Mouse (Mus musculus): ENCODE measurements around the gene Fbxo9. TPM values are rescaled to one million over a fixed set of nuclear protein-coding genes. Genes with fewer than 3 reads are reported as not detected.
"Not testable (repeated sequence)": the region's sequence is repeated elsewhere in the genome, so short reads cannot be mapped to it uniquely, and the experiment has no call there.

Fbxo9 gene
- total RNA-seq (2021): 100 to 1,000 TPM; 105 to 115 TPM
- long read RNA-seq, transcript Fbxo9-202 (13 exons, 2,155 nt): major isoform, 112 of 137 reads
- long read RNA-seq, partial matches to known transcripts: 3 of 137 reads
- long read RNA-seq, other reads (novel, unspliced or antisense): 19 of 137 reads

- DNase-seq (ENCODE audit: low spot score in 2 of 2): peak; percentile 83 to 85
Measured at GRCm38 (mm10) chr9:78108796-78109239, at the start of gene Fbxo9, which contains the start of gene Ick. Gene Fbxo9 (minus strand): TSS chr9:78109065. Gene Ick (plus strand): TSS chr9:78109192.

DNA sequence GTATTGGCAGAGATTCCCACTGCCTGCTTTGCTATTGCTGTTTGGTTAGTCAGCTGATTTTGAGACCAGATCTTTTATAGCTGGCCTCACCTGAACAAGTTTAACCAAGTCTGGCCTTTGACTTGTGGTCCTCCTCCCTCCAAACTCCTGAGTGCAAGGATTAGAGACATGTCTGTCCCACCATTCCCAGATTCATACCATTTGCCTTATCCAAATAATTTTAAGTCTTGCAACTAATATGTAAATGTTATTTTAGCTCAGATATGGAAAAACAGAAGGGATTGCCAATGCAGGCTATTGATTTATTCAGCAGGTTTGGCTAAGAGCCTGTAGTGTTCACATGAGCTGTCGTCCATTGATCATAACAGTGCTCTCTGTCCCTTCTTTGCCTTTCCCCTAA lies 48.4 kb upstream of the Fbxo9 start:
- DNase-seq (ENCODE audit: low spot score in 2 of 2): no peak

DNA sequence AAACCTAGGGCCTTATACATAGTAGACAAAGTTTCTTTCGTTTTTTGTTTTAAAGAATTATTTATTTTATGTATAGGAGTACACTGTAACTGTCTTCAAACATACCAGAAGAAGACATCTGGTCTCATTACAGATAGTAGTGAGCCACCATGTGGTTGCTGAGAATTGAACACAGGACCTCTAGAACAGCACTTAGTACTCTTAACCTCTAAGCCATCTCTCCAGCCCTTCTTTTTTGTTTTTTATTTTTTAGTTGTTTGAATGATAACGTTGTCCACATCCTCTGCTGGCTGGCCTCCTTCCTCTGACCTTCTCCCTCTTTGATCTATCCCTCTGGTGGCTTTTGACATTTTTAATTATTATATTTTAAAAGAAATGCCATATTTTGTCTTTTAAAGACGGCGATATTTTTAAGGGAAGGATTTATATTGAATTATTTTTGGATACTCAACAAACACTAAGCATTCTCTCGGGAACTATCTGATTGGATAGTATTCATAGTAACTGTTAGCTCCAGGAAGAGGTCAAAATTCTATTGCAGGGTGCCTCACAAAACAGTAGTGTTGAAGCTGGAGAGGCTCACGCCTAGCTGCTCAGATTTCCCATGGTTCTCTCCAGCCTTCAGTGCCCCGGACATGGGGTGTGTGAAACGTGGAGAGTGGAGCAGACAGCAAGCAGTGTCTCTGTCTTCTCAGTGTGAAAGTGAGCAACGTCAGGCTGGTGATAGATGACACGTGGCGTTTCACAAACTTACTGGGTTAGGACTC lies 45.5 kb upstream of the Fbxo9 start:
- DNase-seq (ENCODE audit: low spot score in 2 of 2): no peak

DNA sequence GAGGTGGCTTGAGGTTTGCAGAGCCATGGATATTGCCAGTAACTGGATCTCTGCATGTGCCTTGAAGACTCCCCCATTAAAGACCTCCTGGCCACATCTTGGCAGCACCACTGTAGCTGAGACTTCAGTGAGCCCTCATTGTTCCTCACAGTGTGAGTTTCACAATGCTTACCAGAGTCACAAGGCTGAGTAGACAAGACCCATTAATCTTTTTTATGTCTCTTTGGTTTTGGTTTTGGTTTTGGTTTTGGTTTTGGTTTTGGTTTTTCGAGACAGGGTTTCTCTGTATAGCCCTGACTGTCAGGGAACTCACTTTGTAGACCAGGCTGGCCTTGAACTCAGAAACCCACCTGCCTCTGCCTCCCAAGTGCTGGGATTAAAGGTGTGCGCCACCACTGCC lies 40.9 kb upstream of the Fbxo9 start:
- not testable (repeated sequence) for DNase-seq (ENCODE audit: low spot score in 2 of 2)

DNA sequence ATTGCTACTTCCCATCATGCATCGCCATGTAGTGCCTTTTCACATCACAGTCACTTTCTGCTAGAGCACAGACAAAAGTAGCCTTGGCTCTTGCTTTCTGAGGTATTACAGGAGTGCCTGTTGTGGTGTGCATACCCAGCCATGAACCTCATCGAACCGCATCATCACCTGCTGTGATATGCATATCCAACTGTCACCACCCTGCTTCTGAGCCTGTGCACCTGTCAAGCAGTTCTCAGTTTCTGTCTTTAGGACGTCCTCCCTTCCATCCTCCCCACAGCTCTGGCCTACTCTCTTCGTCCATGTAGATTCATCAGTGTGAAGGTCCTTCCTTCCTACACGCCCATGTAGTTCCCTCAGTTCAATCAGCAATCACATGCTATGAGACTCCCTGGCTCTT lies 39.3 kb upstream of the Fbxo9 start:
- no peak for DNase-seq (ENCODE audit: low spot score in 2 of 2)

DNA sequence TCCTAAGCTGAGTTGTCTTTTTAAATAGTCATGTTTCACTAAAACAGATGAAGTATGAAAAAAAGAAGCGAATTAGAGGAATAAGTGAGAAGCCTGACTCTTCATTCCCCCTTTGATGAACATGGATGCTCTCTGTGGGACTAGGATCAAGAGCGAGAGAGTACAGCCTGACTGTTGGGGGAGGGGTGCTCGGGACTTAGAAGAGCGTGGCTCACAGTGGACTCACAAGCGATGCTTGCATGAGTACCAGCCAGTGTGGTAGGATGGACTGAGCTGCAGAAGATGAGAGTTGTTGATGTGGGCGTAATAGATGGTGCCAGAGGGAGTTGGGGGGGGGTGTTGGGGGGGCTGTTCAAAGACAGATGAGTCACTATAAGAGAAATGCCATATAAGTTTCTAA lies 37.8 kb upstream of the Fbxo9 start:
- DNase-seq (ENCODE audit: low spot score in 2 of 2): peak in 1 of 2 experiments; percentile 33

DNA sequence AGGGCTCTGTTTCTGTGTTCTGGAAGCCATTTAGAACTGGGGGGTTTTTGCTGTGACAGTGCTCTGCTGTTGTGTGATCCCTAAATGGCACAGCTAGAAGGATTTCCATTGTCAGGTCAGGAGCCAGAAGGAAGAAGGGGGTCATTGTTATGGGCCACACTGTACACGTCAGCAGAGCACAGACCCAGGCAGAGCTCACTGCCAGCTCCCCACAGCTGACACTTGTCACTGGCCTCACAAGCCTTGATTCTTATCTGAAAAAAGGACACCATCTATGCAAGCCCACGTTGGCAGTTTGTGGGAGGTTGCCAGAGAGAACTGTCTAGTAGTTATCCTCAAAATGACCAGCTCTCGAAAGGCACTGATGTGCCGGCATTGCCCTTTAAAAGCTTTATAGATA lies 37.2 kb upstream of the Fbxo9 start:
- DNase-seq (ENCODE audit: low spot score in 2 of 2): peak in 1 of 2 experiments; percentile 31

DNA sequence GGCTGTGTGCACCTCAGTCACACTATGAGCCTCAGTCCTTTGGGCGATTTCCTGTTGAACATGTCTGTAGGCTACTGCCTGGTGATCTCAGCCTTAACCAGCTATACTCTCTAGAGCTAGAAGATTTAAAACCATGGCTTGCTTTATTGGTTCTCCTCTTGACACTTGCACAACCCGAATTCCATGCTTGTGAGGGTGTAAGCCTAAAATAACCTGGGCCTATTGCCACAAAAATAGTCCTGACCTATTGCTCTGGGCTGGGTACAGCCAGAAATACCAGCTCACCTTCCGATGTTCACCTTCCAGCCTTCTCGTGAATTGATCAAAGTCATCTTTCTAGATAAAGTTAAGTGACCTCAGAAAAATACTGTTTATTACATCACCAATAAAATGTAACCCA lies 30.6 kb upstream of the Fbxo9 start:
- no peak for DNase-seq (ENCODE audit: low spot score in 2 of 2)

DNA sequence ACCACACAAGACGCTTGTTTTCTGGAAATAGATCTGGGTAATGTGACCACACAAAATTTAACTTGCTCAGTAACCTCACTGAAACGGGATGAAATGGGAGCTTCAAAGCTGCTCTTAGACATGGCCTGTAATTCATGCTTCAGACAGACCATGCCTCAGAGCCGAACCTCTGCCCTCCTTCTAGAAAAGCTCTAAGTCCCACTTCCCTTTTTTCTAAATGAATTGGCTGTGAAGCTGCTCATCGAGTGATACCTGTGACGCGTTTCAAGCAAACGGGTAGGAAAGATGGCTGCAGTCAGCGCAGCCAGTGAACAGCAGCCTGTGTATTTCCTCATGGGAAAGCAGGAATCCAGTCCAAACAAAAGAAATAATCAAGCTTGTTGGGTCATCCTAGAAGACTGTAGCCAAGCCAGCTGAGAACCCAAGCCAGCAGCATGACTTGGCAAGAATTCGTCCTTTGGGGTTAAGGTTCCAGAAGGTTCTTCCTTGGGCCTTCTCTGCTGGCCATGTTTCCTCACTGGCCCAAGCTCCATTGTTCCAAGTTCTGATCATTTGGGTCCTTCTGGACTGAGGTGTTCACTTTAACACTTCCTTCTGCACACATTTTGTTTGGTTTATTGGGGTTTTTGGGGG lies 29.3 kb upstream of the Fbxo9 start:
- no peak for DNase-seq (ENCODE audit: low spot score in 2 of 2)

- no peak for DNase-seq (ENCODE audit: low spot score in 2 of 2)
Measured at GRCm38 (mm10) chr9:78135658-78136057, 26.8 kb upstream of the Fbxo9 start.

GRCm38 (mm10) chr9:78126643-78127042 lies 17.8 kb upstream of the Fbxo9 start:
- DNase-seq (ENCODE audit: low spot score in 2 of 2): no peak

DNA sequence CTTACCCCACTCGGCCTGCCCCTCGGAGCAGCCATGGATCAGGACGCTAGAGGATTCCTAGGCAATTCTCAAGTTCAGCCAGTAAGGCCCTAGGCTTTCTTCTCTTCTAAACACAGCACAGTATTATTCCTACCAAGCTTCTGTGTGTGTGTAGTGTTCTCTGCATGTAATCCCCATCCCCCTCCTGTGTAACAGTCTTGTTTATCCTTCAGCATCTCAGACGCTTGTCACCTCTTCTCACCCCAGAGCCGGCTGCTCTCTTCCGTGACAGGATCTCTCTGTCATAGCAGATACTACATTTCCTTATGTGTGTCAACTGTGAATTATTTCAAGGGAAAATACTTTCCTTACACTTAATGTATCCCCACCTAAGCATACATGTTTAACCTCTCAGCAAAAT lies 17.1 kb upstream of the Fbxo9 start:
- no peak for DNase-seq (ENCODE audit: low spot score in 2 of 2)

- no peak for DNase-seq (ENCODE audit: low spot score in 2 of 2)
Measured at GRCm38 (mm10) chr9:78124297-78124696, 15.4 kb upstream of the Fbxo9 start.

- no peak for DNase-seq (ENCODE audit: low spot score in 2 of 2)
Measured at GRCm38 (mm10) chr9:78122939-78123712, 14.3 kb upstream of the Fbxo9 start.

DNA sequence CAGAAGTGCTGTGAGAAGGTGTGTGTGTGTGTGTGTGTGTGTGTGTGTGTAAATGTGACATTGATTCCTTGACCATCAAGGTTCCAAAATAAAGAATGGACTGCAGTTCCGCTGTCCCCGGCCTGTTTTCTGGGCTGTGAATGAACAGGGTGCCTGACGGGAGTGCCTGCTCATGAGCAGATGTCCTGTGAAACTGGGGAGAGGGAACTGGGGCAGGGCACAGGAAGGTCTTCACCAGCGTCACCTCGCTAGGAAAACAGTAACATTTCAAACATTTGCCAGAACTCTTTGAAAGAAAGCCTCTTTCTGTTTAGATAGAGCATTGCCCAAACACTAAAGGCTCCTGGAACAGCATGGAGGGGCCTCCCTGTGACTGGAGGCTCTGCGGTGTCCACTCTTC lies 13.1 kb upstream of the Fbxo9 start:
- DNase-seq (ENCODE audit: low spot score in 2 of 2): no peak

DNA sequence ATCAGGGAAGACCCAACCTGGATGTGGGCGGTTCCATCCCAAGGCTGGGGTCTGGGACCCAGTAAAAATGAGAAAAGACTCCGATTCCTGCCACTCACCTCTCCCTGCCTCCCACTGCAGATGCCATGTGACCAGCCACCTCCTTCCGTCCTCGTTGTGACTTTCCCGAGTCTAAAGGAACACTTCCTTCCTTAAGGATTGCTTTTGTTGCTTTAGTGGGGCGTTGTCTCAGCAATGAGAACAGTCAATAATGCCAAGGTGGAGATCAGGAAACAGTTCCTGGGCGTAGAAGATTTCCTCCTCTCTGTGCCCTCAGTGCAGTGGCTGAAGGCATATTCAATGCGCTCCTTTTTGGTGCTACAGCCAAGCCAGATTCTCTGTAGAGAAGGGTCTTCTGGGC lies 12.5 kb upstream of the Fbxo9 start:
- no peak for DNase-seq (ENCODE audit: low spot score in 2 of 2)

DNA sequence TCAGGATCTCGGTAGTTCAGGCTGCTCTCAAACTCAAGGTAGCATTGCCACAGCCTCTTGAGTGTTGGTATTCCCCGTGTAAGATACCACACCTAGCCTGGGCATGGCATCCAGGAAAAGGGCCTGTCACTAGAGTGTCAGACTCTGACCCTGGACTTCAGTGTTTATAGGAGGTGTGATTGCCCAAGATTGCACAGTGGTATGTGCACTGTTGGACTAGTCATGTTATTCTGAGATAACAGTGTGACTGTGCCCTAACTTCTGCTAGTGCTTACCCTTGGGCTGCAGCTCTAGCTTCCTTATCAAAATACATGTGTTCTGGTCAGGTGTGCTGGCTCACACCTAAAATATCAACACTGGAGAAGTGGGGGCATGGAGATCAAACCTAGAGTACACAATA lies 8.8 kb upstream of the Fbxo9 start:
- DNase-seq (ENCODE audit: low spot score in 2 of 2): no peak

GRCm38 (mm10) chr9:78115746-78116145 lies 6.9 kb upstream of the Fbxo9 start:
- no peak for DNase-seq (ENCODE audit: low spot score in 2 of 2)

- DNase-seq (ENCODE audit: low spot score in 2 of 2): no peak
Measured at GRCm38 (mm10) chr9:78113538-78113885, 4.6 kb upstream of the Fbxo9 start.

- DNase-seq (ENCODE audit: low spot score in 2 of 2): peak; percentile 97 to 98
Measured at GRCm38 (mm10) chr9:78112770-78113537, 4.1 kb upstream of the Fbxo9 start.

DNA sequence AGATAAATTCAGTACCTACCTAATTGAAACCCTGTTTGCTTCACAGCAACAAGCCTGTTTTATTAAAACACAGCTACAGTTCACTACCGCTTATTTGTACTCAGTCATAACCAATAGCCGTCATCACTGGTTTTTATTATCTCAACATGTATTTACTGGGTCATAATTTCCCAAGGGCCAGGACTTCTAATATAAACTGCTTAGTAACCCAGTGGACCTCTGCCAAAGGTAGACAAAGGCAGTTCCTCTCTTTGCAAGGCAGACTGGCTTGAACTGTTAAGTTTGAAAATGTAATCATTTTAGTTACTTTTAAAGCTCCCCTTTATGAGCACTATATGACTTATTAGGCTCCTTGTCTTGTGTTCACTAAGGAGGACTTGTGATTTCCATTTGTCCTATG lies 2.6 kb upstream of the Fbxo9 start:
- DNase-seq (ENCODE audit: low spot score in 2 of 2): no peak

Measured in layer of hippocampus, postnatal 10 days (tissue).